Comparison of ENCODE assay signal across 25 mouse cellular contexts in the genomic region with DNA sequence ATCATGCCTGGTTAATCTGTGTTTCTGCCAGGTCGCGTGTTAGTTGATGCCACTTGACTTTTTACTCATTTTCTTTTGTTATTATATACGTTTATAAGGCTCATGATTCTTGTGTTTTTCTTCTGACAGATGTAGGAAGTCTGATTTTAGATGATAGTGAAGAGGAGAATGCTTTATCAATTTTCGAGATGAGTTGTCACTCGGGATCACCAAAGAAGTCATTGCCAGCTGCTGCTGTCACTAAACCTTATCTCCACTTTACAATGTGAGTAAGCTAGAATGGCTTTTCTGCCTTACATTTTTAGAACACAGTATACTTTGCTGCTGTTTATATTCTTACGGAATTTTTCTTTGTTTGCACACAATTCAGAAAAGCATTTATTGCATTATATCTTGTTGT.
"Had no signal": no experiment of that assay in that cellular context is flagged by ENCODE, and none has a peak within 500 bp of the region (broad histone marks: within the 10 kb centered on the region; RNA-seq: fewer than 3 reads in every experiment).

No protein-coding gene starts in this region.

- H3K9ac ChIP-seq: heart, embryonic 13.5 days; heart, embryonic 15.5 days; hindbrain, embryonic 13.5 days; hindbrain, embryonic 15.5 days; kidney, embryonic 15.5 days; limb, embryonic 13.5 days; limb, embryonic 15.5 days had no signal

- ATAC-seq: hindbrain, postnatal 0 days; intestine, embryonic 16.5 days had no signal

- H3K4me1 ChIP-seq: heart, embryonic 10.5 days; heart, embryonic 13.5 days; heart, embryonic 15.5 days; hindbrain, embryonic 13.5 days; hindbrain, embryonic 15.5 days; kidney, embryonic 15.5 days; limb, embryonic 13.5 days; limb, embryonic 15.5 days had no signal

- H3K4me3 ChIP-seq: gastrocnemius, adult 2 months; heart, embryonic 10.5 days; heart, embryonic 13.5 days; heart, embryonic 15.5 days; hindbrain, embryonic 13.5 days; hindbrain, embryonic 15.5 days; kidney, embryonic 15.5 days; limb, embryonic 13.5 days; limb, embryonic 15.5 days had no signal

- DNase-seq: gastrocnemius, adult 2 months; gastrocnemius, postnatal 10 days; gastrocnemius, postnatal 25 days; heart, adult 18-20 months; heart, postnatal 14 days; heart, postnatal 36 days; kidney, adult 11 months; kidney, adult 2 months; kidney, adult 9 months; kidney, postnatal 14 days; kidney, postnatal 36 days; layer of hippocampus, adult 9-11 months; layer of hippocampus, postnatal 36 days; left cerebral cortex, postnatal 4 days had no signal

- H3K4me2 ChIP-seq: heart, embryonic 13.5 days; heart, embryonic 15.5 days; hindbrain, embryonic 13.5 days; hindbrain, embryonic 15.5 days; kidney, embryonic 15.5 days; limb, embryonic 13.5 days; limb, embryonic 15.5 days had no signal

- H3K9me3 ChIP-seq: heart, embryonic 10.5 days; heart, embryonic 13.5 days; heart, embryonic 15.5 days; hindbrain, embryonic 13.5 days; hindbrain, embryonic 15.5 days; kidney, embryonic 15.5 days; limb, embryonic 13.5 days; limb, embryonic 15.5 days had no signal

- H3K27ac ChIP-seq: gastrocnemius, adult 2 months; heart, embryonic 10.5 days; heart, embryonic 13.5 days; heart, embryonic 15.5 days; hindbrain, embryonic 13.5 days; hindbrain, embryonic 15.5 days; hindbrain, postnatal 0 days; kidney, embryonic 15.5 days; kidney, postnatal 0 days; limb, embryonic 13.5 days; limb, embryonic 15.5 days had no signal

- H3K27me3 ChIP-seq: heart, embryonic 13.5 days; heart, embryonic 15.5 days; hindbrain, embryonic 13.5 days; hindbrain, embryonic 15.5 days; kidney, embryonic 15.5 days; limb, embryonic 13.5 days; limb, embryonic 15.5 days had no signal
